Mouse (Mus musculus) stomach, postnatal 0 days (tissue): ENCODE results near the gene Nars2. TPM values are rescaled to one million over a fixed set of nuclear protein-coding genes. Genes with fewer than 3 reads are reported as not detected.

Experiments
- ATAC-seq: fragments of 200-750 bp; cut with Nextera tagmentation; 2 replicates; pipeline ENCODE4 v1.8.0; 2017; ENCODE audit not compliant: low FRiP score, low TSS enrichment
- DNase-seq: peaks from one replicate; pipeline ENCODE4 v3.0.0-alpha.2; 2016; ENCODE audit warnings: low spot score
- H3K27ac ChIP-seq: fragments of 300-500 bp; sonication (generic); replicated peaks from 2 replicates; pipeline ENCODE4 v1.5.1; 2014; ENCODE audit warnings: mild to moderate bottlenecking, control low read depth
- H3K27me3 ChIP-seq: fragments of 300-500 bp; sonication (generic); 2 replicates; pipeline ENCODE4 v1.6.1; 2014; ENCODE audit warnings: low read length; ENCODE audit not compliant: control insufficient read depth, insufficient read depth
- H3K36me3 ChIP-seq: fragments of 300-500 bp; sonication (generic); 2 replicates; pipeline ENCODE4 v1.6.1; 2014; ENCODE audit warnings: low read length, mixed read lengths; ENCODE audit not compliant: control insufficient read depth, insufficient read depth
- H3K4me1 ChIP-seq: fragments of 300-500 bp; sonication (generic); replicated peaks from 2 replicates; pipeline ENCODE4 v1.6.1; 2014; ENCODE audit warnings: antibody characterized with exemption; ENCODE audit not compliant: control insufficient read depth, insufficient read depth
- H3K4me2 ChIP-seq: fragments of 300-500 bp; sonication (generic); replicated peaks from 2 replicates; pipeline ENCODE4 v1.6.1; 2014; ENCODE audit warnings: low read depth, mild to moderate bottlenecking, control low read depth, moderate library complexity
- H3K4me3 ChIP-seq: fragments of 300-500 bp; sonication (generic); 2 replicates; pipeline ENCODE4 v1.5.1; 2014; ENCODE audit warnings: low read depth, low read length, control low read depth
- H3K9ac ChIP-seq: fragments of 300-500 bp; sonication (generic); 2 replicates; pipeline ENCODE4 v1.6.1; 2014; ENCODE audit warnings: mild to moderate bottlenecking, low read length, control low read depth, mixed read lengths
- H3K9me3 ChIP-seq: fragments of 300-500 bp; sonication (generic); 2 replicates; pipeline ENCODE4 v1.6.1; 2016; ENCODE audit warnings: low read length; ENCODE audit not compliant: control insufficient read depth
- CTCF ChIP-seq: IDR thresholded peaks from 2 replicates; pipeline ENCODE4 v1.5.1; 2016; ENCODE audit warnings: antibody characterized with exemption, low read depth, mild to moderate bottlenecking, moderate library complexity
- EP300 ChIP-seq: optimal IDR thresholded peaks from 2 replicates; pipeline ENCODE3; 2016; ENCODE audit warnings: antibody characterized with exemption
- WGBS: fragments of 180-500 bp; shearing (Covaris S2); extraction: QIAGEN DNeasy Blood & Tissue Kit; methylation state at CpG from one replicate; pipeline ENCODE4 v1.1.7; 2014; 5-methylcytosine and 5-hydroxymethylcytosine counted together
- polyA plus RNA-seq: library from polyadenylated mRNA; unstranded; fragments of >200 nt; fragmentation: Nextera tagmentation; extraction: Ambion mirVana; gene quantifications from 2 replicates; pipeline ENCODE4 v1.2.1, GENCODE M21; 2015

Nars2 gene
- polyA plus RNA-seq = 14.5 and 17.2 TPM in 2 replicates

GRCm38 (mm10) chr7:96951281-96952051 lies at the start of gene Nars2:
TSS of gene Nars2 (plus strand) at chr7:96951505.
- Histone ChIP-seq H3K4me1 (no peaks in the 10 kb centered on the region; the same call in 1 of the 2 replicates), H3K9me3 (no peaks in the 10 kb centered on the region), H3K27ac (peak within 1 kb of the TSS; percentile 93), H3K4me3 (peak within 1 kb of the TSS; percentile 89), H3K36me3 (no peaks in the 10 kb centered on the region), H3K4me2 (peak within 1 kb of the TSS; percentile 92), H3K9ac (peak within 1 kb of the TSS; percentile 87), H3K27me3 (no peaks in the 10 kb centered on the region)
- TF ChIP-seq EP300 = no peak
- peak; percentile 68 for TF ChIP-seq CTCF
- peak; percentile 100 for ATAC-seq
- DNase-seq = peak; percentile 95
- under 1% methylated on average over 56 of the region's 62 CpGs for WGBS

DNA sequence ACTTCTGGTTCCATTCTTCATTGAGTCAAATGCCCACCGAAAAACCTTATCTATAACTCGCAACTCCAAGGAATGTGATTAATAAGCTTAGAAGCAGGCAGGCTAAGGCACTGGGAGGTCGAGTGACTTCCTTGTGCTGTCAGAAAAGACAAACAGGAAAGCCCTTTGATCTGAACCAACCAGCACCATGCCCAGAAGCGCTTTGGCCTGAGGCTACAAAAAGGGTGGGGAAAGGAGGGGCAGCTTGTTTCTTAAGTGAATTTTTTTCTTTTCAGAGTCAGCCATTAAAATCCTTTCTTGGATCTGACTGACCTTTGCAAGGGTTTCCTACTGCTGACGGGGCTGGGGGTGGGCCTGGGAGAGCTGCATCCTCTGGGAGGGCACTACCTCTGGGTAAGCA lies 49.1 kb upstream of the Nars2 start:
- no peak for ATAC-seq

DNA sequence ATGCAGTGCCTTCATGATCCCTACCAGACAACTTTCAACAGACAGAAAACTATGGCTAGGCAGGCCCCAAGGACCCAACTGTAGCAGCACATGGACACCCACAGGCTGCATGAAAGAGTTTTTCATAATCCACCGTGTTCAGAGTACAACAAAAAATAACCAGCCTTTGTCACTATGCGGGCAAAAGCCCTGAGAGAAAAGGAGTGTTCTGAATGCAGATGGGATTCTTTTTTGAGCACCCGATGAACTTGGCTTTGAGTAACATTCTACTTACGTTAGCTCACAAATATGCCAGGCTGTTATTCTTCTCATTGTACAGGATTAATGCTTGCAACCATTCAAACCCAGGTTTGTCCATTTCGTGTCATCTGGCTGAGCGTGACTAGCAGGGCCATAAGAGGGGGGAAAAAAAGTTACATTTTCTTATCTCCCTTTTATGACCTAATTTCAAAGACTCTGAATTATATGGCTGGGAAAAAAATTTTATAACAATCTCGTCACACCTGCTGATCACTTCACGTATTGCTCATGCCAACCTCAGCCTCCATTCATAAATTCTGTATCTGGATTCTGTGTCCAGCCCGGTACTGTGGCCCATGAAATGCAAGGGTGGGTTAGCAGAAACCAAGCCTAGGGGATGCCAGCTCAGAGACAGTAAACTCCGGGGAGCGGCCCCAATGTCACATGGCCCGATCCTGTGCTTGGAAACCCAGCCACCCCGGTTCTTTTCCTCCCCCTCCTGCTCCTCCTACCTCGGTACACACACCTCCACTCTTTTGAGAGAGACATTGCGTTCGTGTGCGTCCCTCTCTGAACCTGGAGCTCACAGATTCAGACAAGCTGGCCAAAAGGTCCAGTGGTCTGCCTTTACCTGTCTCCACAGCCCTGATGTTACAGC lies 48.0 kb upstream of the Nars2 start:
- no peaks in the 10 kb centered on the region for H3K4me1 ChIP-seq
- no peak overlapping the region for H3K27ac ChIP-seq
- H3K4me2 ChIP-seq = no peak overlapping the region
- no peak for TF ChIP-seq EP300
- no peak for TF ChIP-seq CTCF
- H3K4me3 ChIP-seq = no peak overlapping the region
- H3K36me3 ChIP-seq = no peaks in the 10 kb centered on the region
- DNase-seq (no peak), ATAC-seq (no peak)
- H3K27me3 ChIP-seq = no peaks in the 10 kb centered on the region
- no peaks in the 10 kb centered on the region for H3K9me3 ChIP-seq
- H3K9ac ChIP-seq = no peak overlapping the region
- WGBS = 75% methylated on average over 17 of the region's 17 CpGs

More for the DNA sequence above, 49.1 kb upstream of the Nars2 start:
- H3K27ac ChIP-seq = no peak overlapping the region
- H3K4me3 ChIP-seq = no peak overlapping the region
- TF ChIP-seq CTCF (no peak), EP300 (no peak)
- H3K9me3 ChIP-seq = no peaks in the 10 kb centered on the region
- H3K4me2 ChIP-seq = no peak overlapping the region
- no peak overlapping the region for H3K9ac ChIP-seq
- DNase-seq = no peak
- no peaks in the 10 kb centered on the region for H3K4me1 ChIP-seq
- WGBS = 30% methylated on average over 5 of the region's 5 CpGs
- H3K36me3 ChIP-seq = no peaks in the 10 kb centered on the region
- H3K27me3 ChIP-seq = no peaks in the 10 kb centered on the region

DNA sequence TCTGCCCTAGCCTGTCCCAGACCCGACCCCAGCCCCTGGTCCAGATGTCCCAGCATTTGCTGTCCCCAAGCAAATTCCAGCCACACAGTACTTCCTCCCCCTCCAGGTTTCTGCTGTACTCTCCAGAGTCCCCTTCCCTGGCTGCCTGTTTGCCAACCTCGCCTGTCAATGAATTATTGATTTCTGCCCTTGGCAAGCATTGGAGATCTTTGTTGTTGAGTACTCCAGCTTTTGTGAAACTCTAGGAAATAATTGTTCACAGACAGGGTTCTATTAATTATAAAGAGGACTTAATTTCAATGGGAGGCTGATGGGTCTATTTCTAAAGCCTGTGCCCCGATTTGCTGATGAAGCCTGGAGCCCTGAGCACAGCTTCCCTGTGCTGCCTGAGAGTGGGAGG lies 46.9 kb upstream of the Nars2 start:
- no peak for TF ChIP-seq CTCF
- no peak for TF ChIP-seq EP300
- ATAC-seq (no peak), DNase-seq (no peak)
- no peak overlapping the region for H3K4me3 ChIP-seq
- H3K4me2 ChIP-seq = no peak overlapping the region
- H3K9ac ChIP-seq = no peak overlapping the region
- no peaks in the 10 kb centered on the region for H3K9me3 ChIP-seq
- no peaks in the 10 kb centered on the region for H3K4me1 ChIP-seq
- H3K27ac ChIP-seq = no peak overlapping the region
- WGBS = 59% methylated on average over 3 of the region's 3 CpGs
- H3K27me3 ChIP-seq = no peaks in the 10 kb centered on the region
- H3K36me3 ChIP-seq = no peaks in the 10 kb centered on the region

GRCm38 (mm10) chr7:96904936-96905335 lies 46.4 kb upstream of the Nars2 start:
- H3K27ac ChIP-seq = no peak overlapping the region
- H3K4me3 ChIP-seq = no peak overlapping the region
- no peak overlapping the region for H3K9ac ChIP-seq
- H3K36me3 ChIP-seq = no peaks in the 10 kb centered on the region
- H3K4me2 ChIP-seq = no peak overlapping the region
- no peaks in the 10 kb centered on the region for H3K4me1 ChIP-seq
- TF ChIP-seq EP300 (no peak), CTCF (no peak)
- DNase-seq (no peak), ATAC-seq (no peak)
- 96% methylated on average over 1 of the region's 1 CpGs for WGBS
- H3K9me3 ChIP-seq = no peaks in the 10 kb centered on the region
- no peaks in the 10 kb centered on the region for H3K27me3 ChIP-seq
